Mouse (Mus musculus) heart, embryonic 14.5 days (tissue): ENCODE data around the gene Cuta. TPM values are rescaled to one million over a fixed set of nuclear protein-coding genes. Genes with fewer than 3 reads are reported as not detected.
"Not testable (repeated sequence)": the region's sequence is repeated elsewhere in the genome, so short reads cannot be mapped to it uniquely, and the experiment has no call there.

ENCODE experiments used
- ATAC-seq: fragments of 200-750 bp; cut with Nextera tagmentation; 2 replicates; pipeline ENCODE4 v1.8.0; 2017; ENCODE audit warnings: low read depth, moderate TSS enrichment; ENCODE audit not compliant: insufficient number of reproducible peaks, insufficient read depth, low FRiP score
- H3K27ac ChIP-seq, 2 experiments: fragments of 200-500 bp in 1 of 2; fragments of 300-500 bp in 1 of 2; sonication (generic) in 1 of 2; replicated peaks in 1 of 2; 2 replicates each; pipeline ENCODE4 v1.5.1; 2012 to 2014; ENCODE audit warnings: low read depth in 2 of 2, low read length in 2 of 2, control low read depth in 1 of 2, mild to moderate bottlenecking in 1 of 2, mixed read lengths in 1 of 2; ENCODE audit not compliant: control insufficient read depth in 1 of 2, insufficient read depth in 1 of 2
- H3K27me3 ChIP-seq: fragments of 300-500 bp; sonication (generic); 2 replicates; pipeline ENCODE4 v1.6.1; 2014; ENCODE audit warnings: mild to moderate bottlenecking, low read length, control low read depth; ENCODE audit not compliant: control insufficient read depth, insufficient read depth
- H3K36me3 ChIP-seq: fragments of 300-500 bp; sonication (generic); 2 replicates; pipeline ENCODE4 v1.6.1; 2014; ENCODE audit warnings: mild to moderate bottlenecking, control low read depth, low read length, mixed read lengths; ENCODE audit not compliant: control insufficient read depth, insufficient read depth
- H3K4me1 ChIP-seq, 2 experiments: fragments of 200-500 bp in 1 of 2; fragments of 300-500 bp in 1 of 2; sonication (generic) in 1 of 2; 2 replicates each; pipeline ENCODE4 v1.6.1; 2012 to 2014; ENCODE audit warnings: low read length in 2 of 2, control low read depth in 1 of 2, mixed read lengths in 1 of 2; ENCODE audit not compliant: control insufficient read depth in 2 of 2, insufficient read depth in 2 of 2
- H3K4me2 ChIP-seq: fragments of 300-500 bp; sonication (generic); 2 replicates; pipeline ENCODE4 v1.6.1; 2014; ENCODE audit warnings: mild to moderate bottlenecking, low read length
- H3K4me3 ChIP-seq, 2 experiments: fragments of 200-500 bp in 1 of 2; fragments of 300-500 bp in 1 of 2; sonication (generic) in 1 of 2; 2 replicates each; pipeline ENCODE4 v1.5.1; 2012 to 2014; ENCODE audit warnings: low read length in 2 of 2, mild to moderate bottlenecking in 2 of 2, control low read depth in 1 of 2, low read depth in 1 of 2, moderate library complexity in 1 of 2; ENCODE audit not compliant: control insufficient read depth in 1 of 2, insufficient read depth in 1 of 2
- H3K9ac ChIP-seq: fragments of 300-500 bp; sonication (generic); 2 replicates; pipeline ENCODE4 v1.6.1; 2014; ENCODE audit warnings: mild to moderate bottlenecking, low read length
- H3K9me3 ChIP-seq: fragments of 300-500 bp; sonication (generic); 2 replicates; pipeline ENCODE4 v1.6.1; 2016; ENCODE audit warnings: low read length, control low read depth; ENCODE audit not compliant: control insufficient read depth
- WGBS: fragments of 180-500 bp; shearing (Covaris S2); extraction: QIAGEN DNeasy Blood & Tissue Kit; methylation state at CpG from one replicate; pipeline ENCODE4 v1.1.7; 2014; 5-methylcytosine and 5-hydroxymethylcytosine counted together
- polyA plus RNA-seq: library from polyadenylated mRNA; unstranded; fragments of >200 nt; fragmentation: Nextera tagmentation; extraction: Ambion mirVana; gene quantifications from 2 replicates; pipeline ENCODE4 v1.2.1, GENCODE M21; 2014

Cuta gene
- polyA plus RNA-seq = 156 and 173 TPM in 2 replicates

DNA sequence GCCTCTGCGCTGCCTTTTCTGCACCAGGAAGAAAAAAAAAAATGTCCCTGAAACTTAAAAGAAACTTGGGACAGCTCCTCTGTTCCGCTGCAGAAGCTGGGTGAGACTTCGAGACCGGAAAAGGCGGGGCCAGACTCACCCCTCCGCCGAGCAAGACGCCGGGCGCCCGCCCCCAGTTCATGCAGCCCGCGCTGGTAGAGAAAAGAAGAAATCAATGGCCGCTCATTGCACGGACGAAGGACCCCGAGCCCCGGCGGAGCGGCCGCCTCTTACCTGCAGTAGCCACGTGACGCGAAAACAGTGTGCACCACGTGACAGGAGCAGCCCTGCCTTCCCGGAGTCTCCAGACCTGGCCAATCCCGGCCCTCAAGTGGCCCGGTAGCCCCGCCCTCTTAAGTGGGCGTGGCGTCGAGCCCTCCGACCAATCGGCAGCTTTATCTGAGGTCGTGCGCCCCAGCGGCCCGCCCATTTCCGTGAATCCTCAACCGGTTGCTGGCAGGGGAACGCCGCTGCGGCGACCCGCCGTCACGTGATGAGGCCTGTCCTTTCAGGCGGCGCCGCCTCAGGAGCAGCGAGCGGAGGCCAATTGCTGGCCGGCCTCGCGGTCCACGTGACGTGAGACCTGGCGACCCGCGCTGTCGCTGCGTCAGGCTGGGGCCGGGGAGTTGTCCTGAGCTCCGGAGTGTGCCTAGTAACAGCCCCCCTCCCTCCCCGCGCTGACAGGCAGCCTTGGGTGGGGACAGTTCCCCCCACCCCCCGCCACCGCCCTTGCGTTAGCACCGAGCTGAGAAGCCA lies at the start of gene Cuta:
TSS of gene Cuta (minus strand) at position 392 of the 795 bp plus-strand sequence.
- no peaks in the 10 kb centered on the region for H3K27me3 ChIP-seq
- peak within 1 kb of the TSS; percentile 87 to 91 for H3K27ac ChIP-seq
- ATAC-seq = peak; percentile 93
- H3K9ac ChIP-seq = peak within 1 kb of the TSS; percentile 81
- H3K4me2 ChIP-seq = peak within 1 kb of the TSS; percentile 76
- under 1% methylated on average over 70 of the region's 70 CpGs for WGBS
- H3K36me3 ChIP-seq = peaks cover 35% of the 10 kb centered on the region
- H3K4me3 ChIP-seq = peak within 1 kb of the TSS; percentile 70 to 78
- no peaks in the 10 kb centered on the region for H3K9me3 ChIP-seq
- peaks cover 17 to 28% of the 10 kb centered on the region in 2 experiments for H3K4me1 ChIP-seq

DNA sequence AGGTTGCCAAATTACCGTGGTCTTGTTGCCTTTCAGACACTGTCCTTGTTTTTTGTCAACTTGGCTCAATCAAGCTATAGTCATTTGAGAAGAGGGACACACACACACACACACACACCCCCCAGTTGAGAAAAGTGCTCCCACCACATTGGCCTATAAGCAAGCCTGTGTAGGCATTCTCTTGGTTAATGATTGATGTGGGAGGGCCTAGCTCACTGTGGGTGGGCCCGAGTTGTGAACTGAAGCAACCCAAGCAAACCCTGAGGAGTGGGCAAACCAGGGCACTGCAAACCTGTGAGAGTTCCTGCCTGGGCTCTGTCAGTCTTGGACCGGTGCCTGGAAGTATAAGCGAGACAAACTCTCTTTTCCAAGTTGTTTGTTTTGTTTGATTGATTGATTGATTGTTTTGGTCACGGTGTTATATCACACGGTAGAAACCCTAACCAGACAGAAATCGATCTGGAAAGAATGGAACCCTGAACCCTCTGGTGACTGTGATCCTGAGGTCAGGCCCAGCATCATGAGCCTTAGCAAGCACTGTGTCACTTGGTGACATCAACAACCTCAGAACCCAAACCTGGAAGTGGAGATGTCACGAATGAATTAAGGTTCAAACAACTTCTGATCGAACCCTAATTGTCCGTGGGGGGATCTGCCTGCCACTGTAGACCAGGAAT lies 46.3 kb upstream of the Cuta start:
- Histone ChIP-seq H3K4me1 (0 out of 4 replicates have a peak, but pooled peaks cover 0 to 2% of the 10 kb centered on the region in 2 experiments), H3K27ac (no peak overlapping the region), H3K36me3 (no peaks in the 10 kb centered on the region), H3K9ac (no peak overlapping the region), H3K4me2 (no peak overlapping the region), H3K9me3 (no peaks in the 10 kb centered on the region), H3K27me3 (no peaks in the 10 kb centered on the region), H3K4me3 (no peak overlapping the region)
- ATAC-seq = no peak
- 85% methylated on average over 10 of the region's 10 CpGs for WGBS

DNA sequence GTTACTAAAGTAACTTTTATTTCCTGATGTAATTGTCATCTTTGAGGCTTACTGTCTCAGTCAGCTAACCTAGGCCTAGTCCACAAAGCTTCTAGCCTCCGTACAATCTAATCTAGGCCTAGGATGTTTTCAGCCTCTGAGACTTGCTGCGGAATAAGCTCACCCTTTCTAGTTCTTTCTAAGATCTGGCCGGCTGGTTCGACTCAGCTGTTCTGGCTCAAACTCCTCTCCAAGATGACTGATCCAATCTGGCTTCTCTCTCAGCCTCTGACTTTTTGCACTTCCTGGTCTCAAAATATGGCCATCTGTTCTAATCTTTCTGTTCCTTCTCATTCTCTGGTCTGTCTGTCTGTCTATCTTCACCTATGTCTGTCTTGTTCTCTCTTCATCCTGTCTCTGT lies 44.0 kb upstream of the Cuta start:
- ATAC-seq = no peak
- no peak overlapping the region for H3K27ac ChIP-seq
- peaks cover 11% of the 10 kb centered on the region for H3K36me3 ChIP-seq
- H3K27me3 ChIP-seq = no peaks in the 10 kb centered on the region
- 0 out of 4 replicates have a peak, but pooled peaks cover 0 to 3% of the 10 kb centered on the region in 2 experiments for H3K4me1 ChIP-seq
- no peak overlapping the region for H3K4me3 ChIP-seq
- no peak overlapping the region for H3K9ac ChIP-seq
- H3K9me3 ChIP-seq = no peaks in the 10 kb centered on the region
- WGBS = 82% methylated on average over 4 of the region's 4 CpGs
- no peak overlapping the region for H3K4me2 ChIP-seq

DNA sequence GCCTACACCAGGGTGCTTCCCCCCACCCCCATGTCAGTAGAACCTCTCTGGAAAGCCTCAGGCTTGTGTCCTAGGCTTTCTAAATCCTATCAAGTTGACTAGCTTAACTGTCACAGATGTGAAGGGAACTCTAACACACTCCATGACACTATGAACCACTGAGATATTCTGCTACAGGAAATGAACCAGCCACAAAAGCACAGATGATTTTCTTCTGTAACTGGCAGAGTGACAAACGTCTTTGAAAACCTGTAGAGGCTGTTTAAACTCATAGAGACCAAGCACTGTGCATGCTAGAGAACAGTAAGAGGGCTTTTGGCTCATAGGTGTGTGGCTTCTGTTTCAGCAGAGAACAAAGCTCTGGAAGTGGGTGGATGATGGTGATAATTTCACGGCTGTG lies 41.7 kb upstream of the Cuta start:
- H3K27me3 ChIP-seq = no peaks in the 10 kb centered on the region
- no peaks in the 10 kb centered on the region for H3K9me3 ChIP-seq
- H3K4me2 ChIP-seq = no peak overlapping the region
- H3K9ac ChIP-seq = no peak overlapping the region
- H3K4me3 ChIP-seq = no peak overlapping the region
- H3K4me1 ChIP-seq = 0 out of 4 replicates have a peak, but pooled peaks cover 0 to 3% of the 10 kb centered on the region in 2 experiments
- 38% methylated on average over 2 of the region's 2 CpGs for WGBS
- peaks cover 31% of the 10 kb centered on the region for H3K36me3 ChIP-seq
- ATAC-seq = no peak
- no peak overlapping the region for H3K27ac ChIP-seq

DNA sequence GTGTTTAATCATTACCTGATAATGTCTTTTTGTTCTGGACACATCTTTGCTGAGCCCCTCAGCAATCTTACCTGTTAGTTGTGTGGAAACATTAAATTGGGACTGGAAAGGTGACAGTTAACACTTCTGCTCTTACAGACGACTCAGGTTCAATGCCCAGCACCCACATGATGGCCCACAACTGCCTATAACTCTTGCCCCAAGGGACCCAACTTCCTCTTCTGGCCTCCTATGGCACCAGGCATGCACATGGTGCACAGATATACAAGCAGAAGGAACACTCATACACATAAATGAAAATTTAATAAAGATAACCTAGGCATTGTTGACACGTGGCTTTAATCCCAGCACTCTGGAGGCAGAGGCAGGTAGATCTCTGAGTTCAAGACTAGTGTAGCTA lies 40.1 kb upstream of the Cuta start:
- Histone ChIP-seq H3K4me2 (no peak overlapping the region), H3K4me1 (peaks cover 3% of the 10 kb centered on the region in 2 experiments; a peak in 1 of 4 replicates), H3K9ac (no peak overlapping the region), H3K4me3 (no peak overlapping the region), H3K27ac (no peak overlapping the region), H3K9me3 (no peaks in the 10 kb centered on the region), H3K27me3 (no peaks in the 10 kb centered on the region), H3K36me3 (peaks cover 47% of the 10 kb centered on the region)
- 69% methylated on average over 2 of the region's 2 CpGs for WGBS
- no peak for ATAC-seq

DNA sequence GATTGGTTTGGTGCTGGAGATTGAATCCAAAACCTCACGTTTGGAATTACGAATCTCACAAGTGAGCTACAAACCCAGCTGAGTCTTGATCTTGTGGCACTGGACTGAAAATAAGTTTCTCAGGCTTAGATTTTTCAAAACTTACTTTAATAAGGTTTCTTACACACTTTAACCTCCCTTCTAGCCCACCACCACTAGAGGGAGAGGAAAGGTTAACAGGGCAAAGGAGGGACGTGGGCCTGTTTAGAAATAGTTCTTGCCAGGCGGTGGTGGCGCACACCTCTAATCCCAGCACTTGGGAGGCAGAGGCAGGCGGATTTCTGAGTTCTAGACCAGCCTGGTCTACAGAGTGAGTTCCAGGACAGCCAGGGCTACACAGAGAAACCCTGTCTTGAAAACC lies 38.0 kb upstream of the Cuta start:
- Histone ChIP-seq H3K4me1 (peaks cover 6 to 14% of the 10 kb centered on the region in 2 experiments), H3K36me3 (peaks cover 50% of the 10 kb centered on the region)
- not testable (repeated sequence) for H3K4me2 ChIP-seq, H3K4me3 ChIP-seq, H3K9me3 ChIP-seq, H3K27ac ChIP-seq, H3K9ac ChIP-seq, ATAC-seq, H3K27me3 ChIP-seq
- 90% methylated on average over 6 of the region's 6 CpGs for WGBS

DNA sequence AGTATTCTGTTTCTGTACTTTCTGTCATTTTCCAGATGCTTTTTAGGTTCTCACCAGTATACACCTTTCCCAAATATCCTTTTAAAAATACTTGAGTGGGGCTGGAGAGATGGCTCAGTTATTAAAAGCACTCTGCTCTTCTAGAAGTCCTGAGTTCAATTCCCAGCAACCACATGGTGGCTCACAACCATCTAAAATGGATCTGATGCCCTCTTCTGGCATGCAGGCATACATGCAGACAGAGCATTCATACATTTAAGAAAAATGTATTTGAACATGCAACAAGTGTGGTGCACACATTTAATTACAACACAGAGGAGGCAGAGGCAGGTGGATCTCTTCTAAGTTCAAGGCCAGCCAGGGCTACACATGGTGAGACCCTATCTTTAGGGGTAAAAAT lies 36.0 kb upstream of the Cuta start:
- no peak overlapping the region for H3K4me2 ChIP-seq
- no peak for ATAC-seq
- peaks cover 3 to 27% of the 10 kb centered on the region in 2 experiments for H3K4me1 ChIP-seq
- no peaks in the 10 kb centered on the region for H3K9me3 ChIP-seq
- H3K4me3 ChIP-seq = no peak overlapping the region
- H3K9ac ChIP-seq = no peak overlapping the region
- no peak overlapping the region for H3K27ac ChIP-seq
- no peaks in the 10 kb centered on the region for H3K27me3 ChIP-seq
- peaks cover 50% of the 10 kb centered on the region for H3K36me3 ChIP-seq
